Mouse (Mus musculus): Measurements from ENCODE around the gene Ddx4.

Ddx4 gene

GRCm38 (mm10) chr13:112652205-112652604 is at the start of gene Ddx4:
Gene Ddx4, minus strand, starts transcription at chr13:112652475.
- DNase-seq (ENCODE audit: low read depth, low spot score), result no peak

GRCm38 (mm10) chr13:112701256-112701655 is 49.0 kb upstream of the Ddx4 start:
- DNase-seq (ENCODE audit: low read depth, low spot score), result no peak

DNA sequence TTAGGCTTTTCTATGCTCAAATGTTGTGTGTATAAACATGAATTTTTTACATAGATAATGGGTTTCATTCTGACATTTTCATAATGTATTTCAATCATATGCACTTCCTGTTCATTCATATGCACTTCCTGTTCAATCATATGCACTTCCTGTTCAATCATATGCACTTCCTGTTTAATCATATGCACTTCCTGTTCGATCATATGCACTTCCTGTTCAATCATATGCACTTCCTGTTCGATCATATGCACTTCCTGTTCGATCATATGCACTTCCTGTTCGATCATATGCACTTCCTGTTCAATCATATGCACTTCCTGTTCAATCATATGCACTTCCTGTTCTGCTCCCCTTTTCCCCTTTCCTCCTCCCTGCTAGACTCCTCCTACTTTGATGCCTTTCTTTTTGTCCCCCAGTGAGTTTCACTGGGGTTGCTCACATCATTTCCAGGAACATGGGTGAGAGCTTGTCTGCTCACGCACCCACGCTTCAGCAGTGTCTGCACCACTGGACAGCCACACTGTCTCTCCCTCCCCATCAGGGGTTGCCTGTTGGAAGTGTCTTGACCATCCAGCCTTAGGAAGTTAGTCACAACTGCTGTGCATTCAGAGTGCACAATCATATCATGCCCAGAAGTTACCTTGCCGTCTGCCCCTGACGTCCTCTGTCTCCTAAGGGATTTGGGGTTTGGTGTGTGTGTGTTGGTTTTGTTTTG is 43.4 kb upstream of the Ddx4 start:
- DNase-seq (ENCODE audit: low read depth, low spot score), result no peak

DNA sequence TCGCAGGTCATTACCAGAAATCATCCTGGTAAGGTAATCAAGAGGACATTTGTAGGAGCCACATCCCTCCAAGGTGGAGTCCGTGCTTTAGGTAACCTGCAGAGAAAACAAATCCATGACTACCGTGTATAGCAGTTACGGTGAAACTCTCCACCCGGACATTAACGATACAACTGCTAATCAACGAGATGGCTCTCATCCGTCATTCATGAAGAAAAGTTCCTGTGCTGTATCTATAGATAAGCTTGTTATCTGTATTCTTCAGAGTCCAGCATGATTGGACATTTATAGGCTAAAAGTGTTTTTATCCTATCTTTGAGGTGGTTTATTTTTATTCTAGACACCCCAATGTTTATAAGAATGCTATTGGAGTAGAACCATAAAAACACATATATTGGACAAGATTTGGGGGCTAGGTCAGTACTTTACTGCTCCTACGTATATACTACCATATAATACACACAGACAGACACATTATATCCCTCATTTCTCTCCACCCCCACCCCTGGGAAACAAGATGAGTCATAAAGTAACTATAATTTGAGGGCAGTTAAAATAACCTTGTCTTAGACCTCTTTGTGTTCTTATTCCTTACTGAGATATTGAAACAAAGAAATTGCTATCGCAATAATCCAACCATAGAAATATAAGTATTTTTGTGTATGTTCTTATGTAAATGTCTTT is 40.7 kb upstream of the Ddx4 start:
- no peak for DNase-seq (ENCODE audit: low read depth, low spot score)

DNA sequence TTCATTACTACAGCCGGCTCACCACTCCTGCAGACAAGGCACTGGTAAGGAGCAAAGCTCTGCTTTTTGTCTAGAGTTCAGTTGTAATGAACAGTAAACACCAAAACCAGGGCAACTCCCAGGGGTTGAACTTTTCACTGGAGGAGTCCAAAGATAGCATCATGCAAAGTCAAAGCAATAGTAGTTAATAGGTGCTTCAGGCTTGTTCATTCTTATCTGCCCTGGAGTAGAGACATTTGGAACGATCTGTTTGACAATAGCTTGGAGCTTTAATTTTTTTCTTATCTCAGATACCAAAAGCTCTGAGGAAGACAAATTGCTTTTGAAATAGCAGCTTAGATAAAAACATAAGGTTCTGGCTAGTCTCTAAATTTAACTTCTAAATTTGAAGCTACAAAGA is 33.9 kb upstream of the Ddx4 start:
- no peak for DNase-seq (ENCODE audit: low read depth, low spot score)

GRCm38 (mm10) chr13:112683970-112684369 is 31.7 kb upstream of the Ddx4 start:
- DNase-seq (ENCODE audit: low read depth, low spot score), result no peak

- DNase-seq (ENCODE audit: low read depth, low spot score), result no peak
Measured at GRCm38 (mm10) chr13:112683312-112683711, 31.0 kb upstream of the Ddx4 start.

DNA sequence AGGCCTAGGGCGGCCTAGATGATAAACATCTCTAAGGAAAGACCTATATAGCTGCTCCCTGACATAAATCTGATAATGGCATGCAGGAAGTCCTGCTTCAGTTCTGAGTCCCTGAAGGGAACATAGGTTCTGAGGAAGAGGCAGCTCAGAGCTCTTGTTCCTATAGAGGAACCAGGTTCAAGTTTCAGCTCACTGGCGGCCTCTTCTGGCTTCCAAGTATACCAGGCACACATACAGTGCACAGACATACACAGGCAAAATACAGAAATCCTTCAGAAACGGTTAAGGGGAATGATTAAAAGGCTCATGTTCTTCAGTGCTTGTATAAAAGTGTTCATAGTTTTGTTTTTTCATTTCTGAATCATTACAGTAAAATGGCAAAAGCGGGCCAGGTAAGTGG is 25.9 kb upstream of the Ddx4 start:
- no peak for DNase-seq (ENCODE audit: low read depth, low spot score)

GRCm38 (mm10) chr13:112673899-112674447 is 21.7 kb upstream of the Ddx4 start:
- peak; percentile 71 for DNase-seq (ENCODE audit: low read depth, low spot score)

DNA sequence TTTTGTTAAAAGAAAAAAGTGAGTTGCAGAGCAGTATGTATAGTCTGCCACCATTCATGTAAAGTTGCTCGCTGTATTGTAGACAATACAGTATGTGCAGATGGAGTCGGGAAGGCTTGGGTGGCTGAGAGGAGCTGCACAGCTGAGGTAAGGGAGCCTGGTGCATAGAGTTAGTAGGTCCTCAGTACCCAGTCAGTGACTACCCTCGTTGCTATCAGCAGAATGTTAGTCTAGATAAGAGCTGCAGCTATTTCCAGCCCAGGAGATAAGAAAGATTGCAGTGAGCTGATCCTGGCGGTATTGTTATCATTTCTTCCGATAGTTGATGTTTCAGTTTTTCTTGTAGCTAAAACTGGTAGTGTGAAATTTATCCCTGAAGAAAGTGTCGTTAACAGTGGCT is 20.5 kb upstream of the Ddx4 start:
- DNase-seq (ENCODE audit: low read depth, low spot score), result no peak

DNA sequence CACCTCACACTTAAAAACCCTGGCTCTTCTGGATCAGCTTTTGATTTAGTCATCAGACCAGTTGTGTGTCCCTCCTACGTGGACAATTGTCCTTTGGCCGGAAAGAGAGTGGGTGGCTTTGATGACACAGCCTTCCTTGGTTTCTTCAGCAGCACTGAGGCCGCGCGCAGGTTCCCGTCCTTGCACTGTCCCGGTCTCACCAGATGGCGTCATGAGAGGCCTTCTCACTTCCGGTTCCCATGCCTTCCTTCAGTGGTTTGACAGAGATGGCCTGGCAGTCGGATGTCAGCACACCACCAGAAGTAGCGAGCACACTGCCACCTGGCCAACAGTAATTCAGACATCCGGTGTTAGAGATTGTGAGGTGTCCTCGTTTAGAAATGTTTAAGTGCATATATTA is 19.4 kb upstream of the Ddx4 start:
- DNase-seq (ENCODE audit: low read depth, low spot score), result no peak

DNA sequence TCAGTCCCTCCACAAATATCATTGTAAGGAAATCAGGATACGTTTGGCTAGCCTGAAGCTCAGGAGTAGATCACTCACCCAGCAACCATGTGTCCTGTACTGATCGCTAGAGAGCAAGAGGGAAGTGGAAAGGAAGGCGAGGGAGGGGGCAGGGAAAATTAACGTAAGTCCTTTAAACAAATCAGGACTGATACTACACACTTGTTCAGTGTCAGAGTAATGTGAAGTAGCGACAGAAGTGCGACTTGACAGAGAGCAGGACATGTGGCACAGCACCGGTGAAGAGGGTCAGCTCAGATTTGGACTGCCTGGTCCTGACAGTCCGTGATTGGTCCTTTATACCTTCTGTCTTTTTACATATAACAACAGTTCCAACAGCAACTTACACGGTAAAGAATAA is 14.9 kb upstream of the Ddx4 start:
- DNase-seq (ENCODE audit: low read depth, low spot score), result no peak

DNA sequence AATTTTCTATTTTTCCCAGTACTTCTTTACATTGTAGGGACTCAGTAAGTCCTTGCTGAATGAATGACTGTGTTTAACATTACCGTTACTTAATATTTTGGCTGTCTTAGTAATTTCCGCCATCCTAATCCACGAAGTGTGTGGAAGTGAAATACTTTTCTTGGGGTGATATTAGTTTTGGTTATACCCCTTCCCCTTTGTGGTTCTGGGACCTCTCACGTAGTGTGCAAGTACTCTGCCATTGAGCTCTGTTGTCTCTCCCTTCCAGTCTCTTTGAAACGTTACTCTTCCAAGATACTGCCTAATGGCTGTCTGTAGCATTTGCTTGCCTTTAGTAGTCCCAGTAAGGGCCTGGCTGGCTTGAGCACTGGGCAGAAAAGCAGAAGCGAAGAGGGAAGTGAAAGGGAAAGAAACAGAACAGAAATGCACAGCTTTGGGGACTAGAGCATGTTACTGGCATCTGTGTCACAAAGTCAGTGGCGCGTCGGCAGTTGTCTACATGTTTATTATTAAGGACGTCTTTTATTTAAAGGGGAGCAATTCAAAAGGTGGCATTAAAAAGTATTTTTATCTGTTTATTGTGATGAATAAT is 14.3 kb upstream of the Ddx4 start:
- no peak for DNase-seq (ENCODE audit: low read depth, low spot score)

GRCm38 (mm10) chr13:112661687-112662086 is 9.4 kb upstream of the Ddx4 start:
- DNase-seq (ENCODE audit: low read depth, low spot score), result no peak

GRCm38 (mm10) chr13:112660574-112661381 is 8.5 kb upstream of the Ddx4 start, which contains the start of gene Slc38a9:
Gene Slc38a9, plus strand, starts transcription at chr13:112660751.
- peak; percentile 90 for DNase-seq (ENCODE audit: low read depth, low spot score)

DNA sequence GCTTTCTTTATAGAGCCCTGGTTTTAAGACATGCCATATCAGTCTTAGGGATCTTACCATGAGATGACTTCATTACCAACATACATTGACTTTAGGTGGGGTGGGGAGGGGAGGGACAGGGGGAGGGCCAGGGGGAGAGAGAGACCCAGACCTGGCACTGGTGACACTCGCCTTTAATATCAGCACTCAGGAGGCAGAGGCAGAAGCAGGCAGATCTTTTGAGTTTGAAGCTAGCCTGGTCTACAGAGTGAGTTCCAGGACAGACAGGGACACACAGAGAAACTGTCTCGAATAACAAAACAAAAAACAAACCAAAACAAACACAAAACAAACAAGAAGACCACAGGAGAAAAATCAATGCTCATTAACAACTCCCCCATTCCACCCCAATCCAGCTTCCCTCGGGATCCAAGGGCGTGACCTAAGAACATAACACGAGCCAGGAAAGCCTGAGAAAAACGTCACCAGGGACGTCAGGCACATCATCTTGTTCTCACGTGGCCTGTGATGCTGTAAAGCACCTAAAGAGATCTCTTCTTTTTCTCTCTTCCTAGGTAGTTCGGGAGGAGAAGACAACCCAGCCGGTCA is 7.8 kb upstream of the Ddx4 start:
- no peak for DNase-seq (ENCODE audit: low read depth, low spot score)

DNA sequence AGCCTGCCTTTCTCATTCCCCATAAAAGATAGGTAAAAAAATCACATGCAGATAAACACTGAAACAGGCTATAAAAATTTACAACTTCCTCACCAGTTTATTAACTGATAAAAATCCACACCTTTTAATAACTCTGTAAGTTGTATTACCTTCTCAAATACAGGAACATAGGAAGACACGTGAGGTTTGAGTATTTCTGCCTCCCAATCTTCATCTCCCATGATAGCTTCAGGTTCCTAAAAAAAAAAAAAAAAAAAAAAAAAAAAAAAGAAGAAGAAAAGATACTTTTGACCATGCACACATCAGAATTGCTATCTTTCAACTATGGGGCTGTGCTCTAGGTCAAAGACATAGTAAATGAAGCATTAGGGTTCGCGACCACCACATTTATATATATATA is 1.1 kb downstream of the Ddx4 start:
- DNase-seq (ENCODE audit: low read depth, low spot score), result no peak

DNA sequence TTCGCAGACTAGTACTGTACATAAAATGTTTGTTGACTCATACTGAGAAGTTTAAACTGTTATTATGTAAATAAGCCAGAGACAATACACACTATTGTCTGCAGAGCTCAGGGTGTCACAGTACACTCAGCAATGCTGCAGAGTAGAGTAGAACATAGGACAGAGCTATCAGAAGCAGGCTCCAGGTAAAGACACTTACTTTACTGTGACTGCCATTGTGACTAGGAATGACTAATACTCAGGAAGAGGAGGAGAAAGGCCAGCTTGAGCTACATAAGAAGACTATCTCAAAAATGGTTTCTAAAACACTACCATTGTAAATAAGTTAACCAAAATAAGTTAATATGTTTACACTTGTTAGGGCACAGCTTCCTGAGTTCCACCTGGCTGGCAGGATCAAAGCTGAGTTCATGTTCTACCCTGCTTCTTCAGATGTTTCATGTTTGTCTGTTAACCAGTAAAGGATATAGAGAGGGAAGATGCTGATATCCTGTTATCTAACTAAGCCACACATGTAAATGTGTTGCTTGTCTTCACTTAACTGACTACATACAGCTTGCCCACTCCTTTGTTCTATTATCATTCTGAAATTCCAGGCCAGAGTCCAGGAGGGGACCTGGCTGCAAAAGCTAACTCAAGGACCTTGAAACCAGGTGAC is 6.6 kb downstream of the Ddx4 start:
- no peak for DNase-seq (ENCODE audit: low read depth, low spot score)

GRCm38 (mm10) chr13:112644996-112645395 is 7.3 kb downstream of the Ddx4 start:
- DNase-seq (ENCODE audit: low read depth, low spot score), result no peak

DNA sequence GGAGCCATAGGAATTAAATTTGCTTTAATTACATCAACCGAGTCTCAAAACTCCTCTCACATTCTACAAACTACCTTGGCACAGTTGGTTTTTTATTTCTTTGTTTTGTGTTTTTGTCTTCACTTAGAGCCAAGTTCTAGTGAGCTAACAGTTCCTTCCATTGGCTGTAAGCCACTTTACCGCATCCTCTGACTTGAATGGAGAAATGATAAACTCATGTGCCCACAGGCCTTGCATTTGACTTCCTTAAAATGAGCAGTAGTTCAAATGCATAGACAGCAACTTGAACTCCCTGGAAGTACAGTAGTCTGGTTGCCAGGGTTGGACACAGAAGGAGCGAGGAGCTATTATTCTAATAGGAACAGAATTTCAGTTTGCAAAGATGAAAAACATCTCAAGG is 9.4 kb downstream of the Ddx4 start:
- DNase-seq (ENCODE audit: low read depth, low spot score), result no peak

- DNase-seq (ENCODE audit: low read depth, low spot score), result no peak
Measured at GRCm38 (mm10) chr13:112639111-112639510, 13.2 kb downstream of the Ddx4 start.
